Mouse (Mus musculus): ENCODE results near the gene Lrrc8e.
"Not testable (repeated sequence)": the region's sequence is repeated elsewhere in the genome, so short reads cannot be mapped to it uniquely, and the experiment has no call there.

The Lrrc8e gene

DNA sequence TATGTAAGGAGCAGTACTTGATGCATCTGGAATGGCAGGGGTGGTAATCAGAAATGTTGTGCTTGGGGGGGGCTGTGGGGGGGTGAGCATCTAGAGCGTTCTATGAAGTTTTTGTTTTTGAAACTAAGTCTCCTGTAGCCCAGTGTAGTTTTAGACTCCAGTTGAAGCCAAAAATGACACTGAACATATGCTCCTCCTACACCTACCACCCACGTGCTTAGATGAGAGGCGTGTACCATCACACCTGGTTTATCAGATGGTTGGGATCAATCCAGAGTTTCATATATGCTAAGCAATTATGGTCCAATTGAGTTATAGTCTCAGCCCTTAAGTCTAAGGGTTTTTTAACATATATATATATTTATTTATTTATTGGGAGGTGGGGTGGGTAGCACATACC, 7.0 kb upstream of the Lrrc8e start:
- DNase-seq (ENCODE audit: low read depth, low spot score): no peak

- no peak for DNase-seq (ENCODE audit: low read depth, low spot score)
Measured at GRCm38 (mm10) chr8:4222059-4222458, 4.6 kb upstream of the Lrrc8e start.

GRCm38 (mm10) chr8:4226323-4226722, 304 bp upstream of the Lrrc8e start:
- DNase-seq (ENCODE audit: low read depth, low spot score): no peak

DNA sequence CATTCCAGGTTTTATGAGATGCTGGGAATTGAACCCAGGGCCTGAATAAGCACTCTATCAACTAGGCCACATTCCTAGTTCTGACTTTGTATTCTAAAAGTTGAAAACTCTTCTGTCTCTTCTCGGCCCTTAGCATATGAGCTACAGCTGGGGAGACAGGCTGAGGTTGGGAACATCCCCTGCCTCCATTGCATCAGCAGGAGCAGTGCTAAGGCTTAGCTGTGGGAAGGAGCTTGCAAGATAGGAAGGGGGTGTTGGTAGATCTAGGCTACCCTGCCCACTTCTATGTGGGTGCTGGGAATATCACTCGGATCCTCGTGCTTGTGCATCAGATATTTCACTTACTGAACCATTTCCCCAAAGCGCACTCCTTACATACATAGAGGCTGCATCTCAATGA, 1.3 kb downstream of the Lrrc8e start:
- no peak for DNase-seq (ENCODE audit: low read depth, low spot score)

DNA sequence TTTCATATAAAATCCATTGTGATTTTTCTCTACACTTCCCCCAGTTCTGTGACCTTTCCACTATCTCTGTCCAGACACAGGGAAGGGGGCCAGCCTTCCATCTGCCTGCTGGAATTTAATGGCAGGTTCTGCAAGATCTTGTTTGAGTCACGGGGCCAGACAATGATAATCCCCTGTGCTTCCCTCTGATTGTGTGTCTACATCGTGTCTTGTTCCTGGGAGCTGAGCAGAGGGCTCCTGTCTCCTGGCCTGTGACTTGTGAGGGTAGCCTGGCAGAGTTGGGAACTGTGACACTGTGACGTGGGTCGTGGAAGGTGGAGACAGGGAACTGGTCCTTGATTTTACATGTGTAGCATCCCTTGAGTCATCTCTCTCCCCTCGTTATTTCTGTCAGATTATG, 3.2 kb downstream of the Lrrc8e start:
- DNase-seq (ENCODE audit: low read depth, low spot score): no peak

- DNase-seq (ENCODE audit: low read depth, low spot score): no peak
Measured at GRCm38 (mm10) chr8:4230612-4231351, 4.2 kb downstream of the Lrrc8e start.

- peak; percentile 63 for DNase-seq (ENCODE audit: low read depth, low spot score)
Measured at GRCm38 (mm10) chr8:4237814-4238433, 11.3 kb downstream of the Lrrc8e start.

DNA sequence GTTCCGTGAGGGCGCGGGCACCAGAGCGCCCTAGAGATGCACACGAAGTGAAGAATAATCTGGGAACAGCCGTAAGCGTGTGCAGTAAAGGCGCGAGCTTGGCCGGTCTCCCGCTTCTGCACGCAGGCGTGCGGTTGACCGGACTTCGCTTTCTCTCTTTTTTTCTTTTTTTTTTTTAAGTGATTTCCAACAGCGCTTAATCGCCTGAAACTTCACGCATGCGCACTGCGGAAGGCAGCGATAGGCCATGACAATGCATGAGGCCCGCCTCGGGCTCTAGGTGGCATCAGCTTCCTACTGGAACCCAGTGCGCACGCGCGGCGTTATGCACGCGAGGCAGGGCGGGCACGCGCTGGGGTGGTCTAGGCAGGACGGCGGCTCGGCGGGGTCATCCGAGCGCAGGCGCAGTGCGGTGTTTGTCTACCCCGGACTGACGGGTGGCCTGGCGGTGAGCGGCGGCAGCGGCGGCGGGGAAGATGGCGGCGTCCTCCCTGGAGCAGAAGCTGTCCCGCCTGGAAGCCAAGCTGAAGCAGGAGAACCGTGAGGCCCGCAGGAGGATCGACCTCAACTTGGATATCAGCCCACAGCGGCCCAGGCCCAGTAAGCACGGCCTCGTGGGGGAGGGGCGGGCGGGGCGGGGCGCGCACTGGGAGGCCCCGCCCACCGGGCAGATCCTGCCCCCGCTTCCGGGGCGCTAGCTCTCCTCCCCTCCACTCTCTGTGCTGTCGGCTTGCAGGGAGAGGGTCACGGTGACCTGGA, 12.0 kb downstream of the Lrrc8e start, which contains the start of the genes Map2k7 and Gm49320:
Gene Map2k7, plus strand, starts transcription at position 307 of the 759 bp plus-strand sequence.
Gene Gm49320, plus strand, starts transcription at position 432 of the 759 bp plus-strand sequence.
- peak; percentile 99 for DNase-seq (ENCODE audit: low read depth, low spot score)

GRCm38 (mm10) chr8:4239193-4239890, 12.7 kb downstream of the Lrrc8e start:
- no peak for DNase-seq (ENCODE audit: low read depth, low spot score)

GRCm38 (mm10) chr8:4245061-4245460, 18.4 kb downstream of the Lrrc8e start:
- DNase-seq (ENCODE audit: low read depth, low spot score): no peak

DNA sequence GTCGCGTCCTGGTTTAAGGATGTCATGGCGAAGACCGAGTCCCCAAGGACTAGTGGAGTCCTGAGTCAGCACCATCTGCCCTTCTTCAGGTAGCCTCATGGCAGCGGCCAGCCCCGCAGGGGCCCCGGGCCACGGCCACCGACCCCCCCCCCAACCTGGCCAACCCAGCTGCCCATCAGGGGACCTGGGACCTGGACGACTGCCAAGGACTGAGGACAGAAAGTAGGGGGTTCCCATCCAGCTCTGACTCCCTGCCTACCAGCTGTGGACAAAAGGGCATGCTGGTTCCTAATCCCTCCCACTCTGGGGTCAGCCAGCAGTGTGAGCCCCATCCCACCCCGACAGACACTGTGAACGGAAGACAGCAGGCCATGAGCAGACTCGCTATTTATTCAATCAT, 19.1 kb downstream of the Lrrc8e start:
- no peak for DNase-seq (ENCODE audit: low read depth, low spot score)

DNA sequence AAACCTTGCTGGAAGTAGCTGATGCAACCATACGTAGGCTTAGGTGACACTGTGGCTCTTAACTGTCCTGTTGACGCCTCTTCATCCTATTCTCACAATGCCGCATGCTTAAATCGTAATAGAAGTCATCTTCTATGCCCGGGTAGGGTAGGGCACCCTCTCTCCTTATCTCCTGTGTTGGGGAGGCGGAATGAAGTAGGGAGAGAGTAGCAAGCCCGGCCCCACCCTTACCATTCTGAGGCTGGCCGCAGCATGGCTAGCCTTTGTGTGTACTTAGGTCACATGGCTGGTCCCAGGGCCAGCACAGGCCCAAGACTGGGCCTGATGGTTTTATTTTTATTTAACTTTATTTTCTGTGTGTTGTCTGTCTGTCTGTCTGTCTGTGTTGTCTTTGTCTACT, 20.6 kb downstream of the Lrrc8e start:
- no peak for DNase-seq (ENCODE audit: low read depth, low spot score)

DNA sequence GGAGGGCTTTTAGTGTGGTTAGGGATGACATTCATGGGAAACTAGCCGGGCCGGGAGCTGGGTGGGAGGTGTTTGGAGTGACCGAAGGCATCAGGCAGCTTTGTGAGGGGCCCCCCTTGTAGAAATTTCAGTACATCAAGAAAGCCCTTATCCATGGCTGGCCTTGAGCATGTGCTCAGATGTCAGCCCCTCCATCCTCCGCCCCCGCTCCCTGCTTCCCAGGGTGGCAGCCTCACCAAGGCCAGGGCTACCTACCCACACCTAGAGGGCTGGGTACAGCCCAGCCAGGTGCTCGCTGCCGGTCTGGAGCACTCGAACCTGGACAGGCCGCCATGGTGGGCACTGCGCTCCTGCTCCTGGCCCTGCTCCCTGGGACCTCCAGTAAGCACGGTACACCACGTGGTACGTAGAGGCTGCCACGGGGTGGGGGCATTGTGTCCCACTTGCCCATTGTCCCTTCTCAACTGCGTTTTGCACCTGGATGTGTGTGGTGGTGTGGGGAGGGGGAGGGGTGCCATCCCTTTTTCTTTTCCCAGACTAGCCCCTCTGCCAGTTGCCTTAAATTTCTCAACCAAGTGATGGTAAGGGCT, 21.4 kb downstream of the Lrrc8e start, which contains the start of gene Tgfbr3l:
Gene Tgfbr3l, plus strand, starts transcription at position 264 of the 590 bp plus-strand sequence.
- DNase-seq (ENCODE audit: low read depth, low spot score): no peak

- DNase-seq (ENCODE audit: low read depth, low spot score): peak; percentile 57
Measured at GRCm38 (mm10) chr8:4249213-4249612, 22.6 kb downstream of the Lrrc8e start.

DNA sequence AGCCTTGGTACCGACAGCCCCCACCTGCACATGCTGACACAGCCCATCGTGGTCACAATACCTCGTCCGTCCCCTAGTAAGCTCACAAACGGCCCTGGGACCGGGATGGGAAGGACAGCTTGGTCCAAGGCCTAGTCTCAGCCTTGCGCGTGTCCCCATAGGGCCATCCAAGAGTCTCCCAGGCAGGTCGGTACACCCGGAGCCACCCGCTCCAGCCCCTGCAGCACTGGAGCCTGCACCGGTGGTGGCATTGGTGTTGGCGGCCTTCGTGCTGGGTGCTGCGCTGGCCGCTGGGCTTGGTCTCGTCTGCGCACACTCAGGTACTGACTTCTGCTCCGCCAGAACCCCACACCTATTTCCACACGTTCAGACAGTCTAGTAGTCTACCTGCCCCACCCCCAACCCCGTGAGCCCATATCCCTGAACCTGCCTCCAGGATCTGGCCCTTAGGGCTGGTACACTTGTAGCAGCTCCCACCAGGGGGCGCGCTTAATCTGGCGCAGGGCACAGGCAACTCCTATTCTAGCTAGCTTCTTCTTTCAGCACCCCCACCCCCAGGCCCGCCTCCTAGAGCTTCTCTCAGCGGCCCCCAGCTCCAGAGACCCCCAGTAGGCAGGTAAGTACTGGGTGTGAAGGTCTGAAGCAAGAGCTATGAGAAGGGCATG, 23.8 kb downstream of the Lrrc8e start:
- DNase-seq (ENCODE audit: low read depth, low spot score): peak; percentile 78

- DNase-seq (ENCODE audit: low read depth, low spot score): no peak
Measured at GRCm38 (mm10) chr8:4252116-4252760, 25.6 kb downstream of the Lrrc8e start.

DNA sequence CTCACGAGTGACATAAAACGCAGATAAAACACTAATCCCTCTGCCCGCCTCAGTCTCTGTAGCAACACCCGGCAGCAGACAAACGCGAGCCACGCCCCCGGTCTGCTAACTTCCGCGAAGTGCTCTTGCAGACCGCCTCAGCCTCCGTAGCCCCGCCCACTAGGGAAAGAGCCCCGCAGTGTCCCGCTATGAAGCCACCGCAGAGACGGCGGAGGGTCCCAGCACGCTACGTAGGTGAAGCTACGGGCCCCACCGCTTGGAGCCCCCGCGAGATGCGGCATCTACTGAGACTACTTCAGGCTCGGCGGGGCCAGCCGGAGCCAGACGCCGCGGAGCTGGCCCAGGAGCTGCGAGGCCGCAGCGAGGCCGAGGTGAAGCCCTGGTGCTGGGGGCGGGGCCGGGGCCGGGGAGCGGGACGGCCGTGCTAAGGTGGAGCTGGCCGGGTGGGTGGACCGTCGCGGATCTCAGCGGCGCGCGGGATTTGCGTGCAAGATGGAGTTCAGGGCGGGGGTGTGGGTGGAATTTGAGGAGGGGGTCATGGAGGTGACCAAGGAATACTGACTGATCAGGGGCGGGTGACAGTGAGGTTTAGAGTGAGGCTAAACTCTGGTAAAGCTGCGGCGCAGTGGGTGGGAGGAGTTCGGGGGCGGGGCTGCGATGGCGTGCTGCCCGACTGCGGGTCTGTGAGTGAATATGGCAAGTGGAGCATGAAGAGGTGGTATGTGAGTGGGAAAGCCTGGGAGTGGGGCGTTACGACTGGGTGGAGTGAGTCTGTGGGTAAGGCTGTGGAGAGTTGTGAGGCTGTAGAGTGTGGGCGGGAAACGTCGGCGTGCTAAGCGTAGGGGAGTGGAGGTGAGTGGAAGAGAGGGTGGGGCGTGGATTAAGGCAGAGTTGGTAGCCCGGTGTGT, 26.6 kb downstream of the Lrrc8e start, which contains the start of gene Snapc2:
Gene Snapc2, plus strand, starts transcription at position 147 of the 908 bp plus-strand sequence.
- peak; percentile 97 for DNase-seq (ENCODE audit: low read depth, low spot score)

DNA sequence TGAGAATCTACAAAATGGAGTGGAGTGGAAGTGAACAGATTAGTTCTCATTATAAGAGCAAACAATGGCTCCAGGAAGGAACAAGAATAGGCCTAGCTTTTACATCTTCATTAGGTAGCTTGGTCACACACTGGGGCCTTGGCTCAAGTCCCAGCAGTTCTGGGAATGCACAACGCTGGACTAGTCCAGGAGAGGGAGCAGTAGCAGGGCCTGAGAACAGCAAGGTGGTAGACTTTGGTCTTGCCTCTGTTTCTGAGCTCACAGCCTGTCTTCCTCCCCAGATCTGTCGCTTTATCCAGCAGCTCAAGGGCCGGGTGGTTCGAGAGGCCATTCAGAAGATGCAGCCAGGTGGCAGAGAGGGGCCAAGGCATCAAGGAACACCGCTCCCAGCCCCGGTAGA, 27.4 kb downstream of the Lrrc8e start:
- peak; percentile 59 for DNase-seq (ENCODE audit: low read depth, low spot score)

- DNase-seq (ENCODE audit: low read depth, low spot score): not testable (repeated sequence)
Measured at GRCm38 (mm10) chr8:4255471-4255870, 28.8 kb downstream of the Lrrc8e start.
